Mouse (Mus musculus) spleen, postnatal 10 days (tissue): ENCODE results near the gene Tas2r139.
"Not testable (repeated sequence)": the region's sequence is repeated elsewhere in the genome, so short reads cannot be mapped to it uniquely, and the experiment has no call there.

Source experiments
- DNase-seq, 2 experiments: peaks; one replicate each; pipeline ENCODE4 v3.0.0; 2021 to 2022; ENCODE audit warnings: low spot score in 2 of 2

The Tas2r139 gene

GRCm38 (mm10) chr6:42140636-42141035 is at the start of gene Tas2r139:
Tas2r139 (plus strand) TSS chr6:42140936.
- no peak for DNase-seq

DNA sequence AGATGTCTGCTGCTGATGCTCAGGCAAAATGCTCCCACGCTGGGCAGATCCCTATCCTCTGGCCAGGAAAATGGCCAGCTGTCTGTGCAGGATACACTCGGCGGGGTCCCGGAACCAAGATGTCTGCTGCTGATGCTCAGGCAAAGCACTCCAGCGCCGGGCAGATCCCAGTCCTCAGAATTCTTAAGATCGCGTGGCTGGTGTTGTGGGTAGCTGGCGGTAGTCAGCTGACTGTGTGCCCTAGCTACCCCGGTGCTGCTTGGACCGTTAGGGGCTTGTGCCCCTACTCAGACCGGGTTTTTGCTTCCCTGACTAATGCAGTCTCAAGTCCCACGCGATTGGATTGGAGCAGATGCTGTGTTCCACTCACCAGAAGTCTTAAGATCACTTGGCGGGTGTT is 10.4 kb downstream of the Tas2r139 start:
- not testable (repeated sequence) for DNase-seq

- no peak for DNase-seq
Observed at GRCm38 (mm10) chr6:42182462-42182861, 41.7 kb downstream of the Tas2r139 start.

GRCm38 (mm10) chr6:42186230-42186629 is 45.5 kb downstream of the Tas2r139 start:
- peak in 1 of 2 experiments; percentile 13 for DNase-seq
